Mouse (Mus musculus): ENCODE data around the gene Plxnd1.

DNA sequence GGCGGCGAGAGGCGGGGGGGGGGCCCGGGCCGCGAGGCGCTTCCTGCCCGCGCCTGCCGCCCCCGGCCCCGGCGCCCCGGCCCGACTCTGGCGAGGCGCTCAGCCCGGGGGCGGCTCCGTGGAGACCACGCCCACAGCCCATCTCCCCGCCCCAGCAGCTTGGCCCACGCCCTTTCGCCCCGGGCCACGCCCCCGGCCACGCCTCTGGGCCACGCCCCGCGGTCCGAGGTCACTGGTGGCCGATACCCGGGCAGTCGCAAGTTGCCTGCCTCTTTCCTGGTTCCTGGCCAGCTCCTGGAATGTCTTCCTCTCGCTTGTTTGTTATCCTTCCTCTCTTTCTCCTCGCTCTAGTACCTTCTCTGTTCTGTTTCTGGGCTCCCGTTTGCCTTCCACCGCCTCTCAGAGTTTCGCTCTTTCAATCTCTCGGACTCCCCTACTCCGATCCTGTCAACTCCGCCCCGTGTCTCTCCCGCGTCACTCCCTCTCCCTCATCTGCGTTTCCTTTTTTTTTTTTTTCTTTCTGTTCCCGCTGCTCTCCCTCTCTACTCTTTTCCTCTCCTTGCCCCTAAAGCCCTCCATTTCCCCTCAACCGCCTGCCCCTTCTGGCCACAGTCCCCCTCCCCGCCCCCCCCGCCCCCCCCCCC, at the start of gene Plxnd1:
- TF ChIP-seq GATA1 (IDR thresholded peaks at IDR 0.05; ENCODE audit: low read length) (no peak), TAL1 (IDR thresholded peaks at IDR 0.05; ENCODE audit: low read length) (no peak)
